Mouse (Mus musculus) CH12.LX (cell line): ENCODE data around the gene Csk.

Experiments
- CTCF ChIP-seq, 2 experiments: IDR thresholded peaks in 1 of 2; conservative IDR thresholded peaks in 1 of 2; 2 replicates each; pipeline ENCODE4 v1.5.1; 2011 to 2012; ENCODE audit warnings: low read depth in 2 of 2, low read length in 2 of 2, improper control_type of control experiment in 1 of 2, inconsistent platforms in 1 of 2, mild to moderate bottlenecking in 1 of 2, moderate library complexity in 1 of 2
- E2F4 ChIP-seq: IDR thresholded peaks from 2 replicates; pipeline ENCODE4 v1.6.1; 2011; ENCODE audit warnings: low read depth, low read length, improper control_type of control experiment; ENCODE audit not compliant: insufficient replicate concordance
- ELF1 ChIP-seq: IDR thresholded peaks from 2 replicates; pipeline ENCODE4 v1.6.1; 2014; ENCODE audit warnings: low read depth, mild to moderate bottlenecking, inconsistent platforms, low read length, improper control_type of control experiment
- EP300 ChIP-seq: IDR thresholded peaks from 2 replicates; pipeline ENCODE4 v1.6.1; 2011; ENCODE audit warnings: low read length, improper control_type of control experiment
- HCFC1 ChIP-seq: IDR thresholded peaks from 2 replicates; pipeline ENCODE4 v1.6.1; 2012; ENCODE audit warnings: low read depth, mild to moderate bottlenecking, inconsistent platforms, low read length, improper control_type of control experiment
- MAFK ChIP-seq: IDR thresholded peaks from 2 replicates; pipeline ENCODE4 v1.6.1; 2011; ENCODE audit warnings: low read length, improper control_type of control experiment; ENCODE audit not compliant: insufficient replicate concordance
- MAX ChIP-seq: IDR thresholded peaks from 2 replicates; pipeline ENCODE4 v1.6.1; 2011; ENCODE audit warnings: low read length, improper control_type of control experiment
- MAZ ChIP-seq: IDR thresholded peaks from 2 replicates; pipeline ENCODE4 v1.6.1; 2012; ENCODE audit warnings: low read depth, mild to moderate bottlenecking, inconsistent platforms, low read length, improper control_type of control experiment, moderate library complexity
- MEF2A ChIP-seq: IDR thresholded peaks from 2 replicates; pipeline ENCODE4 v1.6.1; 2014; ENCODE audit warnings: low read depth, mild to moderate bottlenecking, inconsistent platforms, low read length, improper control_type of control experiment, borderline replicate concordance
- POLR2A ChIP-seq: IDR thresholded peaks from 2 replicates; pipeline ENCODE4 v1.6.1; 2011; ENCODE audit warnings: low read depth, mild to moderate bottlenecking, improper control_type of control experiment, low read length
- RAD21 ChIP-seq: IDR thresholded peaks from 2 replicates; pipeline ENCODE4 v1.6.1; 2011; ENCODE audit warnings: low read depth, mild to moderate bottlenecking, low read length, improper control_type of control experiment, moderate library complexity
- RCOR1 ChIP-seq: conservative IDR thresholded peaks from 2 replicates; pipeline ENCODE4 v1.6.1; 2012; ENCODE audit warnings: low read depth, mild to moderate bottlenecking, inconsistent platforms, low read length, improper control_type of control experiment
- ZKSCAN1 ChIP-seq: IDR thresholded peaks from 2 replicates; pipeline ENCODE4 v1.6.1; 2012; ENCODE audit warnings: low read depth, inconsistent platforms, low read length, improper control_type of control experiment, borderline replicate concordance
- ZNF384 ChIP-seq: IDR thresholded peaks from 2 replicates; pipeline ENCODE4 v1.6.1; 2012; ENCODE audit warnings: low read depth, low read length, improper control_type of control experiment, inconsistent platforms

DNA sequence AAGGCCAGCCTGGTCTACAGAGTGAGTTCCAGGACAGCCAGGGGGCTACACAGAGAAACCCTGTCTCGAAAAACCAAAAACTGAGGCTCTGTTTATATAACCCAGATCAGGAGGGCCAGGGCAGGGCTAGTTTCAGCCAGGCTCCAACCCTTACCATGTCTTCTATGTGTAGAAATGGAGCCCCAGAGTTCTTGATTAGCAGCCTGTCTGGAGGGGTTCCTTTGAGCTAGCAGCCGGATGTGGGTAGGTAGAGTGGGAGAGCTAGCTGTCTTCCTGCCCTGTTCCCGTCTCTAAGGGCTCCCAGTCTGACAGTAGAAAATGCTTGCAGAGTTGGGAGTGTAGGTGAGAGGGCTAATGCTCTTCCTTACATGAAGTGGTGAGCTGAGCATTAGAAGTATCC lies 13.7 kb upstream of the Csk start:
- no peak for TF ChIP-seq CTCF (conservative IDR thresholded peaks at IDR 0.05 in 1 of 2, IDR thresholded peaks at IDR 0.05 in 1 of 2; ENCODE audit: low read depth in 2 of 2, low read length in 2 of 2)
- TF ChIP-seq HCFC1 = no peak
- TF ChIP-seq ELF1 = no peak
- no peak for TF ChIP-seq MAX
- no peak for TF ChIP-seq E2F4
- TF ChIP-seq EP300 = no peak
- no peak for TF ChIP-seq ZNF384
- no peak for TF ChIP-seq POLR2A
- no peak for TF ChIP-seq RAD21
- no peak for TF ChIP-seq MAZ
- TF ChIP-seq MEF2A = no peak
- TF ChIP-seq RCOR1 = no peak
- TF ChIP-seq MAFK = no peak
- TF ChIP-seq ZKSCAN1 = no peak
